Mouse (Mus musculus): ENCODE measurements around the gene Cd86. TPM values are rescaled to one million over a fixed set of nuclear protein-coding genes. Genes with fewer than 3 reads are reported as not detected.

Gene Cd86
- polyA plus RNA-seq (2015; fragmentation: Nextera tagmentation; extraction: Ambion mirVana) = 6.7 and 8.8 TPM in 2 replicates

GRCm38 (mm10) chr16:36665782-36666181, at the start of gene Cd86:
TSS of gene Cd86 (minus strand) at chr16:36666081.

GRCm38 (mm10) chr16:36693818-36694413, 28.0 kb upstream of the Cd86 start, which contains the start of gene Ildr1:
TSS of gene Ildr1 (plus strand) at chr16:36693978.

GRCm38 (mm10) chr16:36561386-36562338, 104.2 kb downstream of the Cd86 start, which contains the start of gene Casr:
TSS of gene Casr (minus strand) at chr16:36562141.

Other genes starting within 250 kb of the Cd86 start
- gene Stfa3, start 210.7 kb downstream of the Cd86 start, polyA plus RNA-seq (2015; fragmentation: Nextera tagmentation; extraction: Ambion mirVana) = 471 and 625 TPM in 2 replicates
- not detected in 2 replicates for gene Casr, start 103.9 kb downstream of the Cd86 start, polyA plus RNA-seq (2015; fragmentation: Nextera tagmentation; extraction: Ambion mirVana)
- gene Ildr1, start 27.9 kb upstream of the Cd86 start, polyA plus RNA-seq (2015; fragmentation: Nextera tagmentation; extraction: Ambion mirVana) = 0.14 and 0.25 TPM in 2 replicates
- gene Slc15a2, start 118.9 kb upstream of the Cd86 start, polyA plus RNA-seq (2015; fragmentation: Nextera tagmentation; extraction: Ambion mirVana) = 0.25 and 6.1 TPM in 2 replicates
- 9.8 and 10.5 TPM in 2 replicates for gene Iqcb1, start 162.3 kb upstream of the Cd86 start, polyA plus RNA-seq (2015; fragmentation: Nextera tagmentation; extraction: Ambion mirVana)
- 0.82 and 1.2 TPM in 2 replicates for gene Eaf2, start 208.9 kb upstream of the Cd86 start, polyA plus RNA-seq (2015; fragmentation: Nextera tagmentation; extraction: Ambion mirVana)
- gene Golgb1, start 209.1 kb upstream of the Cd86 start, polyA plus RNA-seq (2015; fragmentation: Nextera tagmentation; extraction: Ambion mirVana) = 48.0 and 61.6 TPM in 2 replicates

All from spleen, postnatal 0 days (tissue).